Mouse (Mus musculus) E14TG2a.4 (cell line): ENCODE results near the gene Gpha2.
A peak's percentile ranks its signal among the peaks of the same experiment; 100 is the strongest.

ENCODE experiments used
- H3K27me3 ChIP-seq: 2 replicates; pipeline ENCODE4 v1.6.1; 2014; ENCODE audit warnings: low read length, control low read depth; ENCODE audit not compliant: insufficient read depth
- H3K36me3 ChIP-seq: 2 replicates; pipeline ENCODE4 v1.6.1; 2014; ENCODE audit warnings: low read length, control low read depth; ENCODE audit not compliant: insufficient read depth
- H3K4me1 ChIP-seq: replicated peaks from 2 replicates; pipeline ENCODE4 v1.6.1; 2014; ENCODE audit warnings: low read depth, low read length, control low read depth
- H3K4me3 ChIP-seq: replicated peaks from 2 replicates; pipeline ENCODE4 v1.5.1; 2014; ENCODE audit warnings: mild to moderate bottlenecking, low read length
- H3K9me3 ChIP-seq: 2 replicates; pipeline ENCODE4 v1.6.1; 2014; ENCODE audit warnings: low read length, control low read depth
- CTCF ChIP-seq: conservative IDR thresholded peaks from 2 replicates; pipeline ENCODE4 v1.5.1; 2014; ENCODE audit warnings: low read length
- NANOG ChIP-seq: IDR thresholded peaks from 2 replicates; pipeline ENCODE4 v1.6.1; 2014; ENCODE audit warnings: borderline replicate concordance, low read length, mixed read lengths
- POU5F1 ChIP-seq: IDR thresholded peaks from 2 replicates; pipeline ENCODE4 v1.6.1; 2014; ENCODE audit warnings: low read length, borderline replicate concordance

The Gpha2 gene

DNA sequence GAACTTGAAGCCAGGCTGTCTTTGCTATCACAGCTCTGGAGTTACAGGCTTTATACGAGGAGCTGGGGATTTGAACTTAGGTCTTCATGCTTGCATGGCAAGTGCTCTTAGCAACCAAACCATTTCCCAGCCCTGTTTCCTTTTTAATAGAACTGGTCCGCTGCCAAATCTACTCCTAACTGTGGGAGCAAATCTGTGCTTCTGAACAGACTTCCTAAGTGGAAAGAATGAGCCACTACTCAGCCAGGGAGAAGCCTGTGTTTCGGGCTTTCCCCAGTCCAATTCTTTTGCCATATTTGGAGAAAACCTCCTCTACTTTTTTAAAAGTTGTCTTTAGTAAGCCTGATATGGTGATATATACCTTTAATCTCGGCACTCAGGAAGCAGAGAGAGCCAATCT, 46.6 kb downstream of the Gpha2 start:
- H3K4me3 ChIP-seq, result no peak overlapping the region
- TF ChIP-seq CTCF (no peak), POU5F1 (no peak), NANOG (no peak)
- peaks cover 90% of the 10 kb centered on the region for H3K4me1 ChIP-seq
- peaks cover 15% of the 10 kb centered on the region for H3K36me3 ChIP-seq
- H3K27me3 ChIP-seq, result no peaks in the 10 kb centered on the region
- H3K9me3 ChIP-seq, result no peaks in the 10 kb centered on the region

DNA sequence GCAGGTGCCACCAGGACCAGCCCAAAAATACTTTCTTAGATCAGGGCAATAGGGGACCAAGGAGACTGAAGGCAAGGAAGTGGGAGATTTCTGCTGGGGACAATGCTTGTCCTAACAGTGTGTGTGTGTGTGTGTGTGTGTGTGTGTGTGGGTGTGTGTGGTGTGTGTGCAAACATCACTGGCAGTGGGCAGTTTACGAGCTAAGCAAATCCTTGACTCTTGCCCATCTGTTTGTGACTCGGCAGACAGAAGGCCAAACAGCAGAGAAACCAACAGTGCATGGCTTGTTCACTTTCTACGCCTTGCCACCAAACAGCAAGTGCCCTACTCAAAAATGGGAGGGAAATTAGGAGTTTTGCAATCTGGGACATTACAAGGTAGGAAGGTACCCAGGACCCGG, 47.4 kb downstream of the Gpha2 start:
- Histone ChIP-seq H3K9me3 (no peaks in the 10 kb centered on the region), H3K4me3 (no peak overlapping the region), H3K36me3 (peaks cover 17% of the 10 kb centered on the region), H3K4me1 (peaks cover 90% of the 10 kb centered on the region), H3K27me3 (no peaks in the 10 kb centered on the region)
- no peak for TF ChIP-seq NANOG
- no peak for TF ChIP-seq POU5F1
- no peak for TF ChIP-seq CTCF

DNA sequence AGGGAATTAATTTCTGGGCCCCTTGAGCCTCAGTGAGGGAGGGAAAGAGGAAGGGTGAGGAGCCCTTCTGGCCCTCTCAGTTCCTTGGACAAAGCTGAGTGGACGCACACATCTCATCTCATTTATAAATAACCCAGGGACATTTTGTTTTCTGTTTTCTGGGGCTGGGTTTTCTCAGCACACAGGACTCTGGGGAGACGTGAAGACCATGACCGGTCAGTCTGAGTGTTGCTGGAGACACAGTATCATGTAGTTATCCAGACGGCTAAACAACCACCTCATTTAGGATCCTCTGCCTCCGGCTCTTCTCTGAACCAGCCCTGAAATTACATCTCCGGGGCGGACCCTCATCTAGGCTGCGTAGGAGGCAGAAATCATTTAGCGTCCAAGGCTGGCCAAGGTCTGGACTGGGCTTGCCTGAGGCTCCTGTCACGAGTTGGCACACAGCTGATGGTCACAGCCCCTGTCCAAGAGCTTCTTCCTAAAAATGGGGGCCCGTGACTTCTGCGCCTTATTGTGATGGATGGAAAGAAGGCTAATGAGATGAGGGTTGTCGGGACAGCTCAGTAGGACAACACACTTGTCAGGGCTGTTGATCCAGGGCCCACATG, 47.9 kb downstream of the Gpha2 start:
- TF ChIP-seq POU5F1 (no peak), CTCF (no peak), NANOG (no peak)

DNA sequence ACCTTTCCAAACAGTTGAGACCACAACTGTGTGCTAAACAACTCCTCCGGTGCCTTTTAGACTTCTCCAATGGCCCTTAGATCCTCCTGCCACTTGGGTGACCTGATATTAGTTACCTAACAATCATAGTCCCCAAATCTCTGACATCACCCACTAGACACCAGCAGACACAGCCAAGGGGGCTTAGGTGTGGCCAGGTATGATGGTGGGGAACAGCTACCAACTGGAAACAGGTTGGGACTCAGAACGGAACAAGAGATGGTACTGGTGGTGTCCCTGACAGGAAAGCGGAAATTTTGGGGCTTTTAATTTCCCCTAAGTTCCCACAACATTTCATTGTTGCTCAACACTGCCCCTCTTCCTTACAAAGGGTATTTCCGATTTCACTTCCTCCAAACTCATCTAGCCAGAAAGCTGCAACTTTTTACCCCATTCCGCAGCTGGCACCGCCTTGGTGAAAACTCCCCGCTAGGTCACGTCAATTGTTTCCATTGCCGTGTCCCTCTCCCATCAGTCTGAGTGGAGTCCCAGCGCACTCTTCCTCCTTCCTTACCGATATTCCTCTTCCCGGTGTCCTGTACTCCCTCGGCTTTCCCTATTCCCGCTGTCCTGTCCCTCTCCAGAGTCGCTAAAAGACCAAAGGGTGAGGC, 49.7 kb downstream of the Gpha2 start:
- TF ChIP-seq POU5F1, result no peak
- TF ChIP-seq CTCF, result no peak
- H3K36me3 ChIP-seq, result peaks cover 40% of the 10 kb centered on the region
- no peaks in the 10 kb centered on the region for H3K27me3 ChIP-seq
- H3K9me3 ChIP-seq, result no peaks in the 10 kb centered on the region
- H3K4me3 ChIP-seq, result peak overlapping the region; percentile 98
- H3K4me1 ChIP-seq, result peaks cover 90% of the 10 kb centered on the region

More for the DNA sequence above, 47.9 kb downstream of the Gpha2 start:
- Histone ChIP-seq H3K27me3 (no peaks in the 10 kb centered on the region), H3K36me3 (peaks cover 22% of the 10 kb centered on the region), H3K9me3 (no peaks in the 10 kb centered on the region), H3K4me1 (peaks cover 90% of the 10 kb centered on the region), H3K4me3 (no peak overlapping the region)

DNA sequence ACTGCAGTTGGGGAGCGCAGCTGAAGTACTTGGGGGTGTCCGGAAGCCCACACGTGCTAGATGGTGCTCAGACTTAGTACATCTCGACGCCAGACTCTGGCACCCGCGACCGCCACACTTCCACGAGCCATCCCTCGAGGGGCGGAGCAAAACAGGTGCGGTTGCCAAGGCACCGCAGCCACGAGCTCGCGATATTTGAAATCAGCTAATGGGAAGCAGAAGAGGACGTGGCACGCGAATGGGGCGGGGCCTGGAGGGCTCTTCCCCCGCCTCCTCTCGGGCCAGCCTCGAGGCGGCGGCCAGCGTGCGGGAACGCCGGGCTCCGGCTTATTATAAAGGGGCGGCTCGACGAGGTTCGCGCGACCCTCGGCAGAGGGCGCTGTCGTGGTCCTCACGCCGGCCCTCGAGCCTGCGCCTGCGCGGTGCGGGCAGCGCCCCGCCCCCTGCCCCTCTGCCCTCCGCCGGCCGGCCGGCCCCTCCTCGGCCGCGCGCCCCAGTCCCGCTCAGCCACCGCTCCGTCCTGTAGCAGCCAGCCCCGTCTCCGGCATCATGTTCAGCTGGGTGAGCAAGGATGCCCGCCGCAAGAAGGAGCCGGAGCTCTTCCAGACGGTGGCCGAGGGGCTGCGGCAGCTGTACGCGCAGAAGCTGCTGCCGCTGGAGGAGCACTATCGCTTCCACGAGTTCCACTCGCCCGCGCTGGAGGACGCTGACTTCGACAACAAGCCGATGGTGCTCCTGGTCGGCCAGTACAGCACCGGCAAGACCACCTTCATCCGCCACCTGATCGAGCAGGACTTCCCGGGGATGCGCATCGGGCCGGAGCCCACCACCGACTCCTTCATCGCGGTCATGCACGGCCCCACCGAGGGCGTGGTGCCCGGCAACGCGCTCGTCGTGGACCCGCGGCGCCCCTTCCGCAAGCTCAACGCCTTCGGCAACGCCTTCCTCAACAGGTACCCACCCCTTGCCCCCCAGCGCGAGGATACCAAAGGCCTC, 50.5 kb downstream of the Gpha2 start, which contains the start of gene Ehd1:
TSS of gene Ehd1 (plus strand) at position 300 of the 996 bp plus-strand sequence.
- Histone ChIP-seq H3K36me3 (peaks cover 49% of the 10 kb centered on the region), H3K4me3 (peak within 1 kb of the TSS; percentile 98), H3K4me1 (peaks cover 90% of the 10 kb centered on the region), H3K9me3 (no peaks in the 10 kb centered on the region), H3K27me3 (no peaks in the 10 kb centered on the region)
- TF ChIP-seq NANOG, result no peak
- TF ChIP-seq POU5F1, result no peak
